Mouse (Mus musculus) stomach, postnatal 0 days (tissue): ENCODE data around the gene Katnal1.

Experiments used
- CTCF ChIP-seq: IDR thresholded peaks from 2 replicates; pipeline ENCODE4 v1.5.1; 2016; ENCODE audit warnings: antibody characterized with exemption, low read depth, mild to moderate bottlenecking, moderate library complexity
- EP300 ChIP-seq: optimal IDR thresholded peaks from 2 replicates; pipeline ENCODE3; 2016; ENCODE audit warnings: antibody characterized with exemption

- no peak for TF ChIP-seq CTCF
- no peak for TF ChIP-seq EP300
These were observed 33.3 kb downstream of the Katnal1 start for GRCm38 (mm10) chr5:148895833-148896232.
